Mouse (Mus musculus): ENCODE results near the gene Pdgfb.

GRCm38 (mm10) chr15:80008461-80008860, 6.3 kb downstream of the Pdgfb start:
- TF ChIP-seq TCF12 (IDR thresholded peaks at IDR 0.05; ENCODE audit: low read depth, low read length), result no peak
- TF ChIP-seq TBP (IDR thresholded peaks at IDR 0.05; ENCODE audit: low read depth, low read length), result no peak
- no peak for TF ChIP-seq CTCF (IDR thresholded peaks at IDR 0.05 in 2 of 3, conservative IDR thresholded peaks at IDR 0.05 in 1 of 3; ENCODE audit: control insufficient read depth in 1 of 3, insufficient read depth in 1 of 3, low read depth in 2 of 3, low read length in 3 of 3, poor library complexity in 1 of 3, severe bottlenecking in 1 of 3)
- no peak for TF ChIP-seq UBTF (IDR thresholded peaks at IDR 0.05; ENCODE audit: borderline replicate concordance, insufficient read depth, low read depth, low read length)
- no peak for TF ChIP-seq MAX (IDR thresholded peaks at IDR 0.05; ENCODE audit: low read length)
- TF ChIP-seq GATA1 (IDR thresholded peaks at IDR 0.05; ENCODE audit: low read depth, low read length), result no peak
- TF ChIP-seq MYB (IDR thresholded peaks at IDR 0.05; ENCODE audit: low read depth, low read length), result no peak
- TF ChIP-seq HCFC1 (IDR thresholded peaks at IDR 0.05; ENCODE audit: low read depth, low read length), result no peak
- TF ChIP-seq CHD2 (IDR thresholded peaks at IDR 0.05; ENCODE audit: low read length), result no peak
- no peak for TF ChIP-seq POLR2A (IDR thresholded peaks at IDR 0.05; ENCODE audit: control insufficient read depth in 1 of 2, insufficient read depth in 1 of 2, low read depth in 1 of 2, low read length in 2 of 2, poor library complexity in 1 of 2)

Data from MEL (cell line).